Mouse (Mus musculus): Measurements from ENCODE around the gene Cd52.

DNA sequence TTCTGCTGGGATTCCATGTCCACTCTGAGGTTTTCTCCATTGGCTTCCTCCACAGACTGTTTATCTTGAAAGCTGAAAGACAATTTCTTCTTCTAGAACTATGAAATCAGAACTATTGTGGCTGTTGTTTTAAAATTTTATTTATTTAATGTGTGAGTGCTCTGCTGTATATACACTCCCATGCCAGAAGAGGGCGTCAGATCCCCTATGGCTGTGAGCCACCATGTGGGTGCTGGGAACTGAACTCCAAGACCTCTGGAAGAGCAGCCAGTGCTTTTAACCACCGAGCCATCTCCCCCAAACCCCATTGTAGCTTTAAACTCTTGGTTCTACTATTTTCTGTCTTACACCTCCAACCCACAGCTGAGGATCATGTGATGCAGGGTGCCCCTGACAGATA, 44.0 kb upstream of the Cd52 start:
- TF ChIP-seq CTCF (conservative IDR thresholded peaks at IDR 0.05; ENCODE audit: low read length), result peak; percentile 81
- TF ChIP-seq POU5F1 (IDR thresholded peaks at IDR 0.05; ENCODE audit: borderline replicate concordance, low read length), result no peak
- TF ChIP-seq NANOG (IDR thresholded peaks at IDR 0.05; ENCODE audit: borderline replicate concordance, low read length), result no peak

Measured in E14TG2a.4 (cell line).